Mouse (Mus musculus) ovary, postnatal 10 days (tissue): ENCODE measurements around the gene Zfp367.

Experiments used
- DNase-seq: peaks from one replicate; pipeline ENCODE4 v3.0.0; 2022; ENCODE audit warnings: low spot score

Zfp367 gene

DNA sequence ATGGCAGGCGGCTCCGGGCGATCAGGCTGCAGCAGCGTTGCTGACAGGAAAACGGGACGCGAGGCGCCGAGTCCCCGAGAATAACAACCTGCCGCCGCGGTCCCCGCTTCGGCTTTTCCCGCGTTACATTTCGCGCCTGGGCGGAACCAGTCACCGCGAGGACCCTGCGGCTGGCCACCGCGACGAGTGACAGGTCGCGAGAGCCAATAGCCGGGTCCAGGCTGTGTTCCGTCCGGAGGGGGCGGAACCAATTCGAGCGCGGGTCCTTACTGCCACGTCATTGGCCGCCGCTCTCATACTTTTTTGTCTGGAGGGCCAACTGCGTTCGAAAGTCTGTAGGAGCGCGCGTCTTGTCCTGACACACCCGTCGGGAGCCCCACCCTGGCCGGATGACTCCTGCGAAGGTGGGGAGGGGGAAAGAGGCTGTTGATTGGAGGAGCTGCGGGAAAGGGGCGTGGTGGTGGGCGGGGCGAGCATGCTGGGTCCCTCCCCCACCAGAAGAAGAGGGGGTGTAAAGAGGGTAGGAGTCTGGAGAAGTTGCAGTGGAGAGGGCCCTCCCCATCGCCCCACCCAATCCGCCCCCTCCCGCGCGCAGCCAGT lies at the start of gene Zfp367:
Gene Zfp367, minus strand, starts transcription at position 120 of the 600 bp plus-strand sequence.
- DNase-seq, result peak; percentile 83

DNA sequence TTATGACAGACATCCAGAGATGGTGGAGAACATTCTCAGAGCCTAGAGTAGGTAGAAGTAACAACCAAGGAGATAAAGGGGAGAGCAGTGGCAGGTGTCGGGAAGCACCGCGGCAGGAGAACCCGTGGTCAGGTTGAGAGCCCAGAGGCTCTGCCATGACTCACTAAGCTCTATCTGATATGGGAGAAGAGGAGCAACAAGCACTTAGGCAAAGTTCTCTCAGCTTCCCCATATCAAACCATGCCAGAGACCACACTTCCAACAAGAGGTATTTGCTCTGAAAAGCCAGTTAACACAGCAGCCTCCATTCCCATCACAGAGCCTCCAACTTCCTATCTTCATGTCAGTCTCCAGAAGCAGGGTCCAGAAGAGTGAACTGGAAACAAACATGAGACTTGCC lies 47.9 kb upstream of the Zfp367 start:
- no peak for DNase-seq

DNA sequence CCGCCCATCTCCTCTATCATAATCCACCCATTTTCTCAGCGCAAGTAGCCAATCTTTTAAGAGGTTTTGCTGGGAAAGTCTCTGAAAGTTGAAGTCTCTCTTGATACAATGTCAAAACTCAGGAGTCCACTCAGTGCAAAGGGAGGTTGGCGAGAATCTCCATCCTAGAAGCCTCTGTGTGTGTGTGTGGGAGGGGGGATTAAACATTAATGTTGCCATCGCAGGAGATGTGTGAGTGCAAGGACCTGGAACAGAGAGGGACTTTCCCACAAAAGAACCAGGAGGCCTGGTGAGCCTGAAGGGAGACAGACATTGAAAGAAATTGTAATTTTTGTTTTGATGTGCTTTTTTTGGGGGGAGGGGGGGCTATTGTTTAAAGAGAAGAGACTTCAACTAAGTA lies 45.3 kb upstream of the Zfp367 start:
- DNase-seq, result no peak

GRCm38 (mm10) chr13:64197899-64198298 lies 44.9 kb upstream of the Zfp367 start:
- DNase-seq, result no peak

DNA sequence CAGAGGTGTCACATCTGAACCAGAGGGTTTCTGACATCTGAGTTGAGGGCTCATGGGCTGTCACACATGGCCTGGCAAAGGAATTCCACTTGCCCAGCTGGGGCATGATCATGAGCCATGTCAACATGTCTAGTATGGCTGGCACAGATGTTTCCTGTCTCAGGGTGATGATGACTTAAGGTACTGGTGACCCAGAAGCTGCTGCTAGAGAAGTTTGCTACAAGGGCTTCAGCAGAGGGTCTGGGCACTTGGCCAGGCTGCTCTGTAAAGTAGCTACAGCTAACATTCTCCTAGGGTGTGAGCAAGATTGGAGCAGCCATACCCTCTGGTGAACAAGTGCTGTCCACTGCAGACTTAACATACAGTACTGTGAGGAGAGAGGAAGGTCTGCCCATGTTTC lies 34.1 kb upstream of the Zfp367 start:
- no peak for DNase-seq

DNA sequence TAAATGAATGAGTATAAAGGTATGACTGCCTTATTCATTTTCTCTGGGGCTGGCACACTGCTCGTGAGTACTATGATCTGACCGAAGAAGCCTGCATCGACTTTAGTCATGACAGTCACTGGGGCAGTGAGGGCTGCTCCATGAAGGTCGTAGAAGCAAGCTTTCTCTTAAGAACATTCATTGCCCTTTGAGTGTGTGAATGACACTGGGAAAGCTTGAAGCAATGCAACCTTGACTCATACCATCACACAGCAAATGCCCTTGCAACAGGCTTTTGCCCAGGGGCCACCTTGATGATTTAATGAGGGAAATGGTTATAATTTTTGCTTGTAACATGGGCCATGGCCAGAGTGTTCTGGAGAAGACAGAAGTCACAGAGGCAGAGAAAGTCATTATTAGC lies 33.5 kb upstream of the Zfp367 start:
- no peak for DNase-seq

- no peak for DNase-seq
Observed at GRCm38 (mm10) chr13:64185586-64185985, 32.6 kb upstream of the Zfp367 start.

DNA sequence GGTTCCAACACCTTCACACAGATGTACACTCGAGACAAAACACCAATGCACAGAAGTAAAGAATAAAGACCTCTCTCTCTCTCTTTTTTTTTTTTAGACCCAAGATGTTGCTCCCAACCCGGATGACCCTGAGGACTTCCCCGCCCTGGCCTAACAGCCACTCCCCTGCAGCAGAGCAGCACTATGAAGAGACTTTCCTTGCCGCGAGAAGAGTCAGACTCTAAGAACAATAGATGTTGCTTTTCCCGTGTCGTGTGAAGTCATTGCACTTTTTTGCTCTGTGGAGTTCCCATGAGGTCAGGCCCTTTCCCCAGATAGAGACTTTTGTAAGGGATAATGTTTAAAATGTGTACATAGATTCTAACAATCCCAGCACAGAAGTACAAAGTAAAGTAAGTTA lies 32.2 kb upstream of the Zfp367 start:
- no peak for DNase-seq

DNA sequence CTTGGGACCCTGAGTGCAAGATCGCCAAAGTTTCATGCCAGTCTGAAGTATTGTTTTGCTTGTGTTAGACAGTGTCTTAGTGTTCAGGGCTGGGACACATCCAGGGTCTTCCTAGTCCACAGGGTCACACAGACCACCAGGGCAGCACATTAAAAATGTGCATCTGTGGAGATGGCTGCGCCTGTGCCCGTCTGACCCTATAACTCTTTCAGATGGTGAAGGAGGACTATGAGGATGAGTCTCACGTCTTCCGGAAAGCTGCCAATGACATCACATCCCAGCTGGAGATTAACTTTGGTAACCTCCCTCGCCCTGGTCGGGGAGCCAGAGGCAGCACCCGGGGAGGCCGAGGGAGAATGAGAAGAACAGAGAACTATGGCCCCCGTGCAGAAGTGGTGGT lies 31.4 kb upstream of the Zfp367 start:
- no peak for DNase-seq

GRCm38 (mm10) chr13:64183583-64183982 lies 30.6 kb upstream of the Zfp367 start:
- DNase-seq, result no peak

- no peak for DNase-seq
Observed at GRCm38 (mm10) chr13:64182091-64182490, 29.1 kb upstream of the Zfp367 start.

GRCm38 (mm10) chr13:64180888-64181287 lies 27.9 kb upstream of the Zfp367 start:
- DNase-seq, result no peak

DNA sequence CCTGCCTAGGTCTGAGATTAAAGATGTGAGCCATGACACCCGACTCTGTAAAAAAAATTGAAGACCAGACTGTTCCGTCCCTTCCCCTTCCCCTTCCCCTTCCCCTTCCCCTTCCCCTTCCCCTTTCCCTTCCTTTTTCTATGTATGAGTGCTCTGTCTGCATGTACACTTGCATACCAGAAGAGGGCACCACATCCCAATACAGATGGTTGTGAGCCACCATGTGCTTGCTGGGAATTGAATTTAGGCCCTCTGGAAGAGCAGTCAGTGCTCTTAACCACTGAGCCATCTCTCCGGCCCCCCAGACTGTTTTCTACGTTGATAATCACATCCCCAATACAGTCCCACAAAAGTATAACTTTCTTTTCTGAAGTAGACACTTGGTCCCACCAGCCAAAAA lies 27.3 kb upstream of the Zfp367 start:
- no peak for DNase-seq

DNA sequence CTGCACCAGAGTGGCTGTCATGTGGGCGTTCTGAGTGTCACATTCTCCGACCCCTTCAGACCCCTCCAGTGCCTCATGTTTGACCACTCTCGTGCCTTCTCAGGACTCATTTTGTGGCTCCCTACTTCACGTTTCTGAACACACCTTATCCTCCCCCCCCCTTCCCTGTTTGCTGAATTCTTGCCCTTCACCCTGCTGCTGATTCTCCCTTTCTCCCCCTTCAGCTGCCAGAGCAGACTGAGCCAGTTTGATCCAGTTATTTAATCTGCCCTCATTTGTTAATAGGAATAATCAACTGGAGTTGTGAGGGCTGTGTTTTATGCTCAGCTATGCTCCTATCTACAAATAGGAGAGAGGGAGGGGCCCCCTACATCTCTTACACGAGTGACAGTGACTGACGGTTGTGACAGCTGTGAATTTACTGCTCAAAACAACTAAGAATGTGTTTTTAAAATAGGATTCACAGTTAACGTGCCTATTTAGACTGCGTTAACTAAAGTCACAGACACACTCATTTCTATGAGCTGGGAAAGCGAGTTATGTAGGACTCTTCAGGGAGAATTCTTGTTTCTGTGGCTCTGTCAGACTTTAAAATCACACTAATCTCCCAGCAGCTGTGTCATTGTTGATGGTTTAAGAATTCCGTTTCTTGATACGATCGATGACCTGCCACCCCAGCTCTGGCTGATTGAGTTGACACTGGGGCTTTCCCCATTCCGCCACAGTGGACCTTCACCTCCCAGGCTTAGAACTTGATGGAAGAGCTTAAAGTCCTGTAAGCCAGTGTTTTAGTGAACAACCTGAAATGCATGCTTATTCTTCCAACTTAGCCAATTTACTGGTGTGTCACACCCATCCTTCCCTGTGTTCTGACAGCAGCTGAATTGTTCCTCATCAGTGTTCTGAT lies 26.0 kb upstream of the Zfp367 start:
- DNase-seq, result no peak

- no peak for DNase-seq
Observed at GRCm38 (mm10) chr13:64178000-64178399, 25.0 kb upstream of the Zfp367 start.

DNA sequence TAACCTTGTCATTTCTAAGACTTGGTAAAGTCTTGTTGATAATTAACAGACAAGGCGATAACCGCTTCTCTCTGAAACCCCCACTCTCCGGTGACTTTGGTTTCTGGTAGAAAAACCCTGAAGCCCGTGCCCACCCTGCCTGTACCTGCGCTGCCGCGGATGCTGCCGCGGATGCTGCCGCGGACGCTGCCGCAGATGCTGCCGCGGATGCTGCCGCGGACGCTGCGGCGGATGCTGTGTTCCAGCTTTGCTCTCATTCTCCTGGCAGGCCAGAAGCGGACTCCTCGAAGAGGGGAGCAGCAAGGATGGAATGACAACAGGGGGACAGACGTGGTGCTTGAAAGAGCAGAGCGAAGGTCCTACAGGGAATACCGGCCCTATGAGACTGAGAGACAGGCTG lies 16.7 kb upstream of the Zfp367 start:
- DNase-seq, result no peak

DNA sequence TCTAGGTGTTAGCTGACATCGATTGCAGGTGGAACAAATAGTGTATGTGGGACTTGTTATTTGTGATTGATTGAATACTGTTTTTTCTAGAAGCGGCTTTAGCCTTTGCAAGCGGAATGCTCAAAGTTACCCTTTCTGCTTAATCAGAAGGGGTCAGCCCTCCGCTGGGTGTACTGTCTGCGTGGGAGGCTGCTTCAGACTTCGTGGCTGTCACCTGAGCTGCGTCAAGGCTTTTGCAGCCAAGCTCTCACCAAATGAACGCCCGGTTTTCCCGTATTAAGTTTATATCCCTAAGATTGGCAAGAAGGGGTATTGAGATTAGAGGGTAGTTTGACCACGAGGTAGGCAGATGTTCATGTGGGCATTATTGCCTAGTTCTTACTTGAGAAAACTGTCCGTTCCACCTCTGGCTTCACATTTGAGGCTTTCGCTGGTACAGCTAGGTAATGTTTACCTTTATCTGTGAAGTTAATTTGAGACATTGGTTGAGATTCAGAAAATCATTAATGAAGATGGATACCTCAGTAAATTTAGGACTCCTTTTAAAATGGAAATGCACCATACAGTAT lies 10.2 kb upstream of the Zfp367 start:
- DNase-seq, result no peak

GRCm38 (mm10) chr13:64162626-64163025 lies 9.6 kb upstream of the Zfp367 start:
- DNase-seq, result no peak

GRCm38 (mm10) chr13:64161916-64162611 lies 9.1 kb upstream of the Zfp367 start:
- DNase-seq, result peak; percentile 7

GRCm38 (mm10) chr13:64161548-64161915 lies 8.5 kb upstream of the Zfp367 start, which contains the start of gene Habp4:
Habp4 (plus strand) TSS chr13:64161824.
- peak; percentile 90 for DNase-seq

GRCm38 (mm10) chr13:64156966-64157365 lies 4.0 kb upstream of the Zfp367 start:
- no peak for DNase-seq

DNA sequence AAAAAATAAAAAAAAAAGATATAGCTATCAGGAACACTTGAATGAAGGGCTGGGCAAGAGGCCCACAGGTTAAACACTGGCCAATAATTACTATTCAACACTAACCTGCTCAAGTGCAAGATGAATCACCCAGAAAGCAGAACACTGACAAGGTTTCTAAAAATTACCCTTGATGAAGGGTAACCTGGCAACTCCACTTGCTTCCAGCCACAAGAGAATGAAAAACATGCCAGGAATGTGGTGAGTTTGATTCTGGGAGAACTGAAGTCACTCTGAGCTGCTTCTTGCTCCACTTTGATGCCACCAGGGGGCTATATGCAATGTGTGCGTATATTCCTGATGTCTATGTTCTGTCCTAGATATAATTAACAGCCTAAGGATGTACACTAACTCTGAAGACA lies 2.2 kb upstream of the Zfp367 start:
- DNase-seq, result no peak

DNA sequence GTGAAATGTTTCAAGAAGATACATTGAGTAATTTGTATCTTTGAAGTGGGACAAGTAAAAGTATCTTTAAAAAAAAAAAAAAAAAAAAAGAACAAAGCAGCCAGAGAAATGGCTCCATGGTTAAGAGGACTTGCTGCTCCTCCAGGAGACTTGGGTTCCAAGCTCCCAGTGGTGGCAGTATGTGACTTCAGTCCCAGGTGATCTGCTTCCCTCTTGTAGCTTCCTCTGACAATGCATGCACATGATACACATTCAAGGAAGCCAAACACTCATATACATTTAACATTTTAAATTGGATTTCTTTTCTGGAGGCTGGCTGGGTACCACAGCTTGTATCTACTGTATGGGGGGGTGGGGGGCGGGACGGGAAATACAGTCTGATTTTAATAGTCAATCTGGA lies 1.6 kb upstream of the Zfp367 start:
- no peak for DNase-seq
